Mouse (Mus musculus) central nervous system, embryonic 18 days (tissue): ENCODE results near the gene Obp1b. TPM values are rescaled to one million over a fixed set of nuclear protein-coding genes. Genes with fewer than 3 reads are reported as not detected.

Experiments
- polyA plus RNA-seq: library from polyadenylated mRNA; depleted of rRNA; stranded (reverse); fragments of >200 nt; gene quantifications from 2 replicates; pipeline ENCODE4 v1.2.3, GENCODE M21; 2012; rRNA removed

Obp1b gene
- not detected in 2 replicates for polyA plus RNA-seq

GRCm38 (mm10) chrX:78186477-78186876, at the start of gene Obp1b:
Obp1b (plus strand) TSS chrX:78186777.

Other genes starting within 250 kb of the Obp1b start
- gene Obp1a, start 95.4 kb upstream of the Obp1b start, polyA plus RNA-seq = not detected in 2 replicates
- gene Gm5938, start 61.3 kb upstream of the Obp1b start, polyA plus RNA-seq = not detected in 2 replicates
- gene Gm14743, start 59.1 kb downstream of the Obp1b start, polyA plus RNA-seq = not detected in 2 replicates
- gene 4930480E11Rik, start 182.9 kb downstream of the Obp1b start, polyA plus RNA-seq = not detected in 2 replicates